Comparison of ENCODE assay signal across 16 mouse cellular contexts in the genomic region with DNA sequence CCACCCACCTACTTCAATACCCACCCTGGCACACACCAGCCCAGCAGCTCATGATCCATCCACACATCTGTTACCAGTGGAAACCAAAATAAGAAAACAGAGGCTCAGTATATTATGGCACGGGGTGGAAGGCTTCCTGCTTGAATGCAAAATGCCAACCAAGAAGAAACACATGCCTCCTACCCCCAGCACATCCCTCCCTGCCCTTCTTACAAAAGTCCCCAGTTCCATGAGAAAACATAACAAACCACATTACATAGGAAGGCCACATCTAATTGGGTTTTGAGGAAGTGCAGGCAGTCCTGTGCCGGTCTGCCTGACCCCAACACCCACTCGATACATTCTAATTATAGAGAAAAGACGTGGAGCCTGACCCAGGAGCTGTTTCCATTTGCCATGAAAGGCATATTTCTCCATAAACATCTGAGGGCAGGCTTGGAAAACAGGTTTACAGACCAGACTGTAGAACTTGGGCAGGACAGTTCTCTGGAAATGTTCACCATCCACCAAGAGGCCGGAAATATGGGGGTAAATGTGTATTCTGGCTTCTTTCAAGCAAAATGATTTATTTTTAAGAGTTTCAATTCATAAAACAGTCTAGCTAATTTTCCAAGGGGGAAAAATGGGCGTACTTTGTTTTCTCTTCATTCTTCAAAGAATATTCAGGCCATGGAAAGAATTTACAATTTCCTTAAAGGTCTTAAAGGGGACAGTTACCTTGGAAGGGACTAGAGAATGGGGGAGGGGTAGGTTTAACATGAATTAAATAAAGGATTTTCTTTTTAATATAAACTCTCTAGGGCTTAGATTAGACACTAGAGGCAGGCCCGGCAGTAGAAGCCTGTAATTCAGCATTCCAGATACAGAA.
A peak's percentile ranks its signal among the peaks of the same experiment; 100 is the strongest.
DNase-seq lines count a peak whose midpoint lies in the region; ATAC-seq and TF ChIP-seq lines count a peak whose summit lies in the region.
"Had no signal": no experiment of that assay in that cellular context is flagged by ENCODE, and none has a peak within 500 bp of the region (broad histone marks: within the 10 kb centered on the region; RNA-seq: fewer than 3 reads in every experiment).

No protein-coding gene starts in this region.

- H3K9ac ChIP-seq in kidney, embryonic 16.5 days (replicated peaks; ENCODE audit: low read length): no peak overlapping the region
- H3K9ac ChIP-seq in embryonic facial prominence, embryonic 13.5 days: no peak overlapping the region
- H3K9ac ChIP-seq in heart, postnatal 0 days (replicated peaks; ENCODE audit: low read depth, low read length): no peak overlapping the region
- H3K9ac ChIP-seq: forebrain, embryonic 13.5 days; liver, embryonic 14.5 days had no signal

- no peaks in the 10 kb centered on the region for H3K9me3 ChIP-seq in kidney, embryonic 16.5 days (ENCODE audit: low read length)
- no peaks in the 10 kb centered on the region for H3K9me3 ChIP-seq in embryonic facial prominence, embryonic 13.5 days
- H3K9me3 ChIP-seq in heart, postnatal 0 days (replicated peaks; ENCODE audit: control insufficient read depth, low read length): no peaks in the 10 kb centered on the region
- H3K9me3 ChIP-seq: forebrain, embryonic 13.5 days; hindbrain, embryonic 10.5 days had no signal

- DNase-seq in kidney, postnatal 25 days: no peak
- DNase-seq in heart, postnatal 0 days (ENCODE audit: low spot score): no peak
- no peak for DNase-seq in adipocyte (ENCODE audit: low spot score)
- DNase-seq in adrenal gland, postnatal 14 days: no peak
- DNase-seq in cerebellum, postnatal 36 days: no peak
- DNase-seq: cerebellum, adult 9-10 months; kidney, adult 18-20 months; midbrain, embryonic 14.5 days; right cerebral cortex, postnatal 4 days had no signal

- peak overlapping the region; percentile 44; the same call in 1 of the 2 replicates for H3K27ac ChIP-seq in kidney, embryonic 16.5 days (ENCODE audit: low read length)
- H3K27ac ChIP-seq in embryonic facial prominence, embryonic 13.5 days: peak overlapping the region; percentile 74
- H3K27ac ChIP-seq in heart, postnatal 0 days (ENCODE audit: low read depth): peak overlapping the region; percentile 36; the same call in 1 of the 2 replicates
- H3K27ac ChIP-seq: forebrain, embryonic 13.5 days; hindbrain, embryonic 10.5 days; liver, embryonic 14.5 days had no signal

- no peak for ATAC-seq in kidney, embryonic 16.5 days (ENCODE audit: low FRiP score, low TSS enrichment)
- peak; percentile 78; the same call in 1 of the 2 replicates for ATAC-seq in embryonic facial prominence, embryonic 13.5 days (ENCODE audit: insufficient number of reproducible peaks, insufficient read depth, low FRiP score, low TSS enrichment, low read depth)
- peak; percentile 62 for ATAC-seq in heart, postnatal 0 days (ENCODE audit: insufficient read depth, low read depth)
- ATAC-seq in megakaryocyte progenitor cell, adult 5-6 weeks (replicated peaks; ENCODE audit: poor library complexity): peak; percentile 82
- ATAC-seq: forebrain, embryonic 13.5 days had no signal

- TF ChIP-seq EP300 in heart, postnatal 0 days (IDR thresholded peaks at IDR 0.05; ENCODE audit: low read depth): no peak

- H3K4me1 ChIP-seq in kidney, embryonic 16.5 days (ENCODE audit: insufficient read depth, low read length): peaks cover 12% of the 10 kb centered on the region; the same call in 1 of the 2 replicates
- peaks cover 34% of the 10 kb centered on the region for H3K4me1 ChIP-seq in embryonic facial prominence, embryonic 13.5 days
- H3K4me1 ChIP-seq in heart, postnatal 0 days (ENCODE audit: control insufficient read depth, insufficient read depth): peaks cover 11% of the 10 kb centered on the region
- H3K4me1 ChIP-seq: forebrain, embryonic 13.5 days had no signal

- no peaks in the 10 kb centered on the region for H3K36me3 ChIP-seq in kidney, embryonic 16.5 days (ENCODE audit: insufficient read depth, low read length)
- H3K36me3 ChIP-seq in embryonic facial prominence, embryonic 13.5 days: no peaks in the 10 kb centered on the region
- H3K36me3 ChIP-seq in heart, postnatal 0 days (replicated peaks; ENCODE audit: control insufficient read depth, insufficient read depth, low read length): no peaks in the 10 kb centered on the region
- H3K36me3 ChIP-seq: hindbrain, embryonic 10.5 days had no signal

- 47% methylated on average over 7 of the region's 7 CpGs for WGBS in kidney, embryonic 16.5 days
- WGBS in embryonic facial prominence, embryonic 13.5 days: 36% methylated on average over 7 of the region's 7 CpGs
- WGBS in heart, postnatal 0 days: 31% methylated on average over 7 of the region's 7 CpGs

- no peak overlapping the region for H3K4me3 ChIP-seq in kidney, embryonic 16.5 days (ENCODE audit: low read length)
- H3K4me3 ChIP-seq in embryonic facial prominence, embryonic 13.5 days: no peak overlapping the region
- H3K4me3 ChIP-seq in heart, postnatal 0 days (ENCODE audit: low read depth, low read length): no peak overlapping the region
- H3K4me3 ChIP-seq: forebrain, embryonic 13.5 days; hindbrain, embryonic 10.5 days had no signal

- H3K4me2 ChIP-seq in kidney, embryonic 16.5 days (replicated peaks; ENCODE audit: low read depth, low read length): no peak overlapping the region
- H3K4me2 ChIP-seq in embryonic facial prominence, embryonic 13.5 days: no peak overlapping the region
- H3K4me2 ChIP-seq in heart, postnatal 0 days (ENCODE audit: low read depth, low read length): no peak overlapping the region
- H3K4me2 ChIP-seq: forebrain, embryonic 13.5 days had no signal

- H3K27me3 ChIP-seq in kidney, embryonic 16.5 days (ENCODE audit: insufficient read depth, low read length): no peaks in the 10 kb centered on the region
- no peaks in the 10 kb centered on the region for H3K27me3 ChIP-seq in embryonic facial prominence, embryonic 13.5 days
- no peaks in the 10 kb centered on the region for H3K27me3 ChIP-seq in heart, postnatal 0 days (ENCODE audit: control insufficient read depth, insufficient read depth, low read length)
- H3K27me3 ChIP-seq: CH12.LX; forebrain, embryonic 13.5 days had no signal

- TF ChIP-seq CTCF in heart, postnatal 0 days (IDR thresholded peaks at IDR 0.05; ENCODE audit: low read depth): no peak
